Mouse (Mus musculus) hindbrain, embryonic 13.5 days (tissue): ENCODE results near the gene Ano10. TPM values are rescaled to one million over a fixed set of nuclear protein-coding genes. Genes with fewer than 3 reads are reported as not detected.

Experiments used
- ATAC-seq: fragments of 200-750 bp; cut with Nextera tagmentation; 2 replicates; pipeline ENCODE4 v1.8.0; 2017; ENCODE audit warnings: moderate TSS enrichment; ENCODE audit not compliant: low FRiP score
- H3K27ac ChIP-seq: fragments of 300-500 bp; sonication (generic); 2 replicates; pipeline ENCODE4 v1.5.1; 2015; ENCODE audit warnings: inconsistent platforms, mild to moderate bottlenecking, moderate library complexity
- H3K27me3 ChIP-seq: fragments of 300-500 bp; sonication (generic); 2 replicates; pipeline ENCODE4 v1.6.1; 2015; ENCODE audit warnings: mild to moderate bottlenecking, inconsistent platforms
- H3K36me3 ChIP-seq: fragments of 300-500 bp; sonication (generic); 2 replicates; pipeline ENCODE4 v1.6.1; 2015; ENCODE audit warnings: mild to moderate bottlenecking, inconsistent platforms
- H3K4me1 ChIP-seq: fragments of 300-500 bp; sonication (generic); replicated peaks from 2 replicates; pipeline ENCODE4 v1.6.1; 2015; ENCODE audit warnings: inconsistent platforms
- H3K4me2 ChIP-seq: fragments of 300-500 bp; sonication (generic); 2 replicates; pipeline ENCODE4 v1.6.1; 2015; ENCODE audit warnings: inconsistent platforms, mild to moderate bottlenecking, moderate library complexity
- H3K4me3 ChIP-seq: fragments of 300-500 bp; sonication (generic); 2 replicates; pipeline ENCODE4 v1.5.1; 2015; ENCODE audit warnings: mild to moderate bottlenecking, inconsistent platforms
- H3K9ac ChIP-seq: fragments of 300-500 bp; sonication (generic); 2 replicates; pipeline ENCODE4 v1.6.1; 2015; ENCODE audit warnings: mild to moderate bottlenecking, inconsistent platforms
- H3K9me3 ChIP-seq: fragments of 300-500 bp; sonication (generic); 2 replicates; pipeline ENCODE4 v1.6.1; 2016; ENCODE audit warnings: inconsistent platforms
- WGBS: fragments of 180-500 bp; shearing (Covaris S2); methylation state at CpG from one replicate; pipeline ENCODE4 v1.1.7; 2015; 5-methylcytosine and 5-hydroxymethylcytosine counted together
- polyA plus RNA-seq: library from polyadenylated mRNA; unstranded; fragments of >200 nt; fragmentation: Nextera tagmentation; extraction: Ambion mirVana; gene quantifications from 2 replicates; pipeline ENCODE4 v1.2.1, GENCODE M21; 2015

The Ano10 gene
- polyA plus RNA-seq, 1 experiment from 2014 or later = 48.7 TPM

DNA sequence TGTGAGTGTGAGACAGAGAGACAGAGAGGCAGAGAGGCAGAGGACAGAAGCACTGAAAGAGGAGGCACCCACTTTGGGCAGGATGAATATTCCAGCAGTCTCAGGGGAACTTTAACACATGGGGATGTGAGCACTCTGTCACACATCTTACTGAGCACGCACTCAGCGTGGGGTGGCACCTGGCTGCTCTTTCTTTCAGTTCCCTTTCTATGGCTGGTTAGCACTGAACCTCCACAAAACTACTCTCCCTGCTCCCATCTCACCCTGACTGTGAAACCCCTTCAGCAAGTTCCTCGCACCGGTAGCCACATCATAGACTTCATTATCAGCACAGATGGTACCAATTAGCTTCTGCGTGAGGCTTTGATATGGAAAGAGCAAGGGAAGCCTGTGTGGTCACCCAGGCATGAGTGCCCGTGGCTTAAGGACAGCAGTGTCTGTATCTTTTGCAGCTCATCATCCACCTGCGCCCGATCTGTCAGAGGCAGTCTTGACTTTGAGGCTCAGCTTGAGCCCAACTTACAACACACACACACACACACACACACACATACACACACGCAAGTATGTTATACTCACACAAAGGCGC, 52.3 kb downstream of the Ano10 start:
- H3K9ac ChIP-seq = no peak overlapping the region
- peaks cover 14% of the 10 kb centered on the region for H3K36me3 ChIP-seq
- H3K4me3 ChIP-seq = no peak overlapping the region
- 63% methylated on average over 10 of the region's 10 CpGs for WGBS
- H3K4me1 ChIP-seq = peaks cover 17% of the 10 kb centered on the region
- peak overlapping the region; percentile 55 for H3K27ac ChIP-seq
- H3K9me3 ChIP-seq = no peaks in the 10 kb centered on the region
- no peak; the same call in 1 of the 2 replicates for ATAC-seq
- H3K4me2 ChIP-seq = no peak overlapping the region
- H3K27me3 ChIP-seq = 0 out of 2 replicates have a peak, but pooled peaks cover 5% of the 10 kb centered on the region

DNA sequence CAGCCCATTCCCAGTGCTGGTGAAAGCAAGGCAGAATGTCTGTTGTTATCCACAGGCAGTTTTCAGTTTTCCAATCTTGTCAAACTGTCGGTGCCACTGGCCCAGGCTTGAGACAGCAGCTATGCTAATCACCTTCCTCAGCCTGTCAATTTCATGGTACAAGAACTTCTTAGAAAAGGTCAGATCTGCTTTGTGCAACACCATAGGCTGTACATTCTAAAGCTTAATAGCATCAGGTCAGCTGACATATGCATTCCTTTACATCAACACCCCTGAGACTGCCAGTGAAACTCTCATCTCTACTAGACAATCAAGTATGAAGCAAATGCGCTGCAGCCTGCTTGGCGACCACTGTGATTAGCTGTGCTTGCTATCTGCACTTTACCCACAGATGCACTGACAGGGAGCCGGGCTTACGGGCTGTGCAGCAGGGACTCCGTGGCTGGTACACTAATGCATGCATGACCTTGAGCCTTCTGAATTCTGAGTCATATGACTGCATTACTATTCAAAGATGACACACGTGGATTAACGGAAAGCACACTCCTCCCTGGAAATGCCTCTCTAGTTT, 53.5 kb downstream of the Ano10 start:
- H3K9ac ChIP-seq = no peak overlapping the region

DNA sequence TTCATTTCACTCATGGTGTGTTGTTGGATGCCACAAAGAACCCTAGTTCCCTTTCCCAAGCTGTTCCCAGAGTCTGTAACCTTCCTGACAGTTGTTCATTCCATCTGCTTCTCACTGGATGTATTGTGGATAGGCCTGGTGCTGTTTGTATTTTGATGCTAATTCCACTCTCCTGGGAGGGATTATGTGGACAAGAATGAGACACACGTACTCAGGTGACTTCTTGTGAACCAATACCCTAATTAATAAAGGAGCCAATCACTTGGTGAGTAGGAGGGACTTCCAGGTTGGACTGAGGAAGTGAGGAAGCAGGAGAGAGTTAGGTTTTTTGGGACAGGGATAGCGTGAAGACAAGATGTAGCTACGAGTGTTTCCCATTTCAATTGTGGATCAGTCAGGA, 59.5 kb downstream of the Ano10 start:
- WGBS = 70% methylated on average over 3 of the region's 3 CpGs
- Histone ChIP-seq H3K4me1 (no peaks in the 10 kb centered on the region), H3K36me3 (peaks cover 12% of the 10 kb centered on the region), H3K9ac (no peak overlapping the region), H3K4me3 (no peak overlapping the region), H3K9me3 (no peaks in the 10 kb centered on the region), H3K4me2 (no peak overlapping the region), H3K27ac (no peak overlapping the region), H3K27me3 (no peaks in the 10 kb centered on the region)
- no peak for ATAC-seq

More for the DNA sequence above, 53.5 kb downstream of the Ano10 start:
- Histone ChIP-seq H3K36me3 (peaks cover 2% of the 10 kb centered on the region), H3K27me3 (0 out of 2 replicates have a peak, but pooled peaks cover 1% of the 10 kb centered on the region), H3K9me3 (no peaks in the 10 kb centered on the region), H3K4me1 (peaks cover 17% of the 10 kb centered on the region), H3K4me3 (no peak overlapping the region), H3K27ac (peak overlapping the region; percentile 55), H3K4me2 (no peak overlapping the region)
- ATAC-seq = peak; percentile 62; the same call in 1 of the 2 replicates
- WGBS = 25% methylated on average over 8 of the region's 8 CpGs

DNA sequence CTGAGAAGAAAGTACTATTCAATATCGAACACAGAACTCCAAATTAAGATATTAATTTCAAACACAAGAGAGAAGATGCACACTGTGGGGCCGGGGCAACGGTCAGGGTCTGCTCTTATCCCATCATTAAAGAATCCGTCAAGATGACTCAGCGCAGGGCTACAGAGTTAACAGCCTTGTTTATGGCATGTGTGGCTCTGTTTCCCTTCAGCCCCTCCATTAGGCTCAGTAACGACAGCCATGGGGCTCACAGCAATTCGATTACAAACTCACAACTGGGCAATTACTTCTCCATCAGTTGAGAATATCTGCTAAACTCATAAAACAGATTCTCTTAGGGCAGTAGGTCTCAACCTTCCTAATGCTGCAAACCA, 60.3 kb downstream of the Ano10 start:
- WGBS = 83% methylated on average over 7 of the region's 7 CpGs

DNA sequence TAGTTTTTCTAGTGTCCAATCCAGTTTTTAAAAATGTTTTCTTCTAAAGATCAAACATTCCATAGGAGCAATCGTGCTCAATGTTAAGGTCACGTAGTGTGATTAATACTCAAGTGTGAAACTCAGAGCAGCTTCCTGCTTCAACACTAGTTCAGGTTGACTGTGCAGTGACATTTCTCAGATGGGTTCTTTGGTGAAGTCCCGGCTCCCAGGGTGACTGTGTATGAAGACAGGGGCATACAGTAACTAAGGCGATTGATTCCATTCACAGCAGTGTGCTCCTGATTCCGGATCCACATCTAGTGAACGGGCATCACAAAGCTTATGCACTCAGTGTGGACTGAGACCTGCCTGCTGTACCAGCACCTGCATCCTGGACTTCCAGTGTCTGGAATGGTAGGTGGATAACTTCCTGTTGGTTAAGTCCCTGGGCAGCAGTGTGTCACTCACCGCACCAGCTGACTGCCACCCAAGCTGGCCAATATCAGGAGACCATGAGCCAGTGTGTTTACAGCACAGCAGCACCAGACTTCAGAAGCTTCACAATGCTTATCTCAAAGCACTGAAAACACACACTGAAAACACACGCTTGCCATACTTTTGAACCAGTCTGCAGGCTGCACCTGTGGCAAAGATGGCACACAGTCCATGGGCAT, 60.8 kb downstream of the Ano10 start:
- 92% methylated on average over 8 of the region's 8 CpGs for WGBS
- Histone ChIP-seq H3K27me3 (no peaks in the 10 kb centered on the region), H3K9ac (no peak overlapping the region), H3K4me1 (no peaks in the 10 kb centered on the region), H3K27ac (no peak overlapping the region), H3K4me2 (no peak overlapping the region), H3K36me3 (peaks cover 12% of the 10 kb centered on the region), H3K9me3 (no peaks in the 10 kb centered on the region), H3K4me3 (no peak overlapping the region)
- ATAC-seq = no peak

More for the DNA sequence above, 60.3 kb downstream of the Ano10 start:
- H3K9me3 ChIP-seq = no peaks in the 10 kb centered on the region
- no peak overlapping the region for H3K27ac ChIP-seq
- H3K27me3 ChIP-seq = no peaks in the 10 kb centered on the region
- peaks cover 12% of the 10 kb centered on the region for H3K36me3 ChIP-seq
- H3K9ac ChIP-seq = no peak overlapping the region
- H3K4me1 ChIP-seq = no peaks in the 10 kb centered on the region
- H3K4me2 ChIP-seq = no peak overlapping the region
- no peak overlapping the region for H3K4me3 ChIP-seq
- ATAC-seq = no peak

DNA sequence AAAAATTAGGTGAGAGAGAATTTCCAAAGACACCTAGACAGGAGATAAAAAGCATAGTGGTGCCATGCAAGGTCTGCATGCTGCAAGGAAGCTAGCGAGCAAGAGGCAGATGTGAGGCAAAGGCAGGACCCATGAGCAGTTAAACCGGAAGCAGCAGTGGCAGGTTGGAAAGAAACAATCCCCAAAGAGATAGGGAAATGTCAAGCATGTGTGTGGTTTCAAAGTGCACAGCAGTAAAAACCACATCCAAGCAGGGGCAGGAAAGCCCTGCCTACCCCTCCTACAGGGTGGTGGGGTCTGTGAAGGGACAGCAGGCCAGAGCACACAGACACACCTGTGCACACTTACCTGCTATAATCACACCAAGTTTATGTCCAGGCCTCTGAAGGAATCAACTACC, 61.3 kb downstream of the Ano10 start:
- 88% methylated on average over 2 of the region's 2 CpGs for WGBS
- no peaks in the 10 kb centered on the region for H3K27me3 ChIP-seq
- no peak for ATAC-seq
- no peak overlapping the region for H3K9ac ChIP-seq
- H3K36me3 ChIP-seq = peaks cover 12% of the 10 kb centered on the region
- no peaks in the 10 kb centered on the region for H3K9me3 ChIP-seq
- no peak overlapping the region for H3K27ac ChIP-seq
- no peaks in the 10 kb centered on the region for H3K4me1 ChIP-seq
- H3K4me2 ChIP-seq = no peak overlapping the region
- H3K4me3 ChIP-seq = no peak overlapping the region

DNA sequence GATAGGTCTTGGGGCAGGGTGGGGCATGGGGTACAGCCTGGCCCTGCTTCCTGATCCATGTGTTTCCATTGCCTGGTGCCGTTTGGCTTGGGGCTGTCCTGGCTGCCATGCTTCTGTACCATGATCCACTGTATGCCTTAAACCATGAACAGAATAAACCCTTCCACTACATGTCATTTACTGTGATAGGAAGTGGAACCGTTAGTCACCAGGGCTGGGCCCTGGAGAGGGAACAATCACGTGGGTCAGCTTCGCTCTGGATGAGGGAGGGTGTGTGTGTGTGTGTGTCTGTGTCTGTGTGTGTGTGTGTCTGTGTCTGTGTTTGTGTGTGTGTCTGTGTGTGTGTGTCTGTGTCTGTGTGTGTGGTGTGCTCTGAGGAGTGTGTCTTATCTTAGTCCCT, 63.5 kb downstream of the Ano10 start:
- H3K9ac ChIP-seq = no peak overlapping the region
- H3K36me3 ChIP-seq = peaks cover 12% of the 10 kb centered on the region
- H3K9me3 ChIP-seq = no peaks in the 10 kb centered on the region
- H3K27ac ChIP-seq = no peak overlapping the region
- H3K4me3 ChIP-seq = no peak overlapping the region
- WGBS = 78% methylated on average over 4 of the region's 4 CpGs
- peaks cover 5% of the 10 kb centered on the region for H3K4me1 ChIP-seq
- H3K27me3 ChIP-seq = no peaks in the 10 kb centered on the region
- no peak overlapping the region for H3K4me2 ChIP-seq
- ATAC-seq = no peak

DNA sequence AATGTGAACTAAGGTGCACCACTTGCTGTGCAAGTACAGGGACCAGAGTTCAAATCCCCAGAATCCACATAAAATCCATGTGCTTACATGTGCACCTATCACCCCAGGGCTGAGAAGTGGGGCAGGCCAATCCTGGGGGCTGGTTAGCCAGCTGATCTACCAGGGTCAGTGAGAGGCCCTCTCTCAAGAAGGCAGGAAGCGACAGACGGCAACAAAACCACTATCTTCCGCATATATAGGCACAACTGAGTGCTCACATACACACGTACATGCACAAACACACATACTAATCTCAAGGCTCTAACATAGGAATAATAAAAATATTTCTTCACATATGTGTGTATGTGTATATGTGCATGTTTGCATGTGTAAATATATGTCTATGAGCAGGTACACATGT, 67.8 kb downstream of the Ano10 start:
- H3K27ac ChIP-seq = peak overlapping the region; percentile 68; the same call in 1 of the 2 replicates
- 93% methylated on average over 4 of the region's 4 CpGs for WGBS
- H3K9me3 ChIP-seq = no peaks in the 10 kb centered on the region
- no peak overlapping the region for H3K9ac ChIP-seq
- no peaks in the 10 kb centered on the region for H3K27me3 ChIP-seq
- H3K36me3 ChIP-seq = peaks cover 3% of the 10 kb centered on the region; the same call in 1 of the 2 replicates
- no peak for ATAC-seq
- H3K4me3 ChIP-seq = no peak overlapping the region
- peaks cover 25% of the 10 kb centered on the region for H3K4me1 ChIP-seq
- no peak overlapping the region for H3K4me2 ChIP-seq

DNA sequence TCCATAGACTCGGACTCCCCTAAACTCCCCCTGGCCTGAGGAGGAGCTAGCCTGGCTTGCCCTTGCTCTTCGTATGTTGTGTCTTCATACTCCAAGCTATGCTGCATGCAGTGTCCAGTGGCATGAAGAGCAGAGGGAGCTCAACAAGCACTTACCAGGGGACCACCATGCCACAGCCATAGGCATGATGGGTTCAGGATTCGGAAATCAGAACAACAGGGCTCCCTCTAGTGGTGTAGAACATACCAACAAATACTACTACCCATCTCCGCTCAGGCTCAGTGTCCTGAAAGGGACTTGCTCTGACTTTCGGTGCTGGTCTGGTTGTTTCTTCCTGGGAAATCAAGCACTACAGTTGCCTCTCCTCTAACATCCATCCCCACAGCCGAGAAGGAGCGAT, 68.9 kb downstream of the Ano10 start:
- Histone ChIP-seq H3K27ac (no peak overlapping the region), H3K9me3 (no peaks in the 10 kb centered on the region), H3K9ac (no peak overlapping the region), H3K4me3 (no peak overlapping the region), H3K4me2 (no peak overlapping the region), H3K27me3 (no peaks in the 10 kb centered on the region), H3K36me3 (no peaks in the 10 kb centered on the region; the same call in 1 of the 2 replicates), H3K4me1 (peaks cover 25% of the 10 kb centered on the region)
- 0 out of 2 replicates have a peak, but pooled peaks have one; percentile 64 for ATAC-seq
- 44% methylated on average over 7 of the region's 7 CpGs for WGBS

DNA sequence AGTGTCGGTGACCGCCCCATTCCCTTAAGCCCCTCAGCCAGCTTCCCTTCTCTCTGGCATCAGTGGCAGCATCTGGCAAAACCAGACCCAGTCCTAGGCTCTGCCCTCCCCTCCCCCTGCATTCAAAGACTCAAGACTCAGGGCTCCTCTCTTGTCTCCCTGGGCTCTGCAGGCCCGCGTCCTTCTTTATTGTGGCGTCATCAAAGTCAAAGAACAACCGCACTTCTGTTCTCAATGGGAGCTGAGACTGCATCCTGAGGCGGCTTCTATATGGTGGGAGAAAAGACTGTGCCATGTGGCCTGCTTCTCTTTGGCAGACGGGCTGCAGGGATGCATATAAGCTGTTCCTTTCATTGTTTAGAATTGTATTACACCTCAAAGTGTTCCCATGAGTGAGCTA, 71.2 kb downstream of the Ano10 start:
- no peaks in the 10 kb centered on the region for H3K27me3 ChIP-seq
- peaks cover 30% of the 10 kb centered on the region for H3K4me1 ChIP-seq
- peak overlapping the region; percentile 24; the same call in 1 of the 2 replicates for H3K9ac ChIP-seq

DNA sequence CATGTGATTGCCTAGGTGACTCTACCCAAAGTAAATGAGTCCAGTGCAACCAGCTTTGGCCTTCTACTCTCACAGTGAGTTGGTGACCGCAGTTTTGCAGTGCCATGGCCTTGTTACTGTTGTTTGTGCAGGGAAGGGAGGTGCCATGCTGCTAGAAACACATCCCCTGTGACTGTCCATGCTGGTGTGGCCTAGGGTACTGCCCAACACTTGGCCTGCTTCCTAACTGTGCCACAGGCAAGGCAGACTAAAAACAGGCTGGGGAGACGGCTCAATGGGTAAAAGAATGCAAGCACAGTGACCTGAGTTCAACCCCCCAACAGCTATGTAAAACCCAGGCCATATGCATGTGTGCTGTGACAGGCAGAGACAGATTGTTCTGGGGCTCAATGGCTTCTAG, 74.3 kb downstream of the Ano10 start:
- Histone ChIP-seq H3K36me3 (no peaks in the 10 kb centered on the region), H3K4me2 (no peak overlapping the region), H3K27ac (no peak overlapping the region), H3K4me1 (peaks cover 18% of the 10 kb centered on the region), H3K9ac (no peak overlapping the region), H3K4me3 (no peak overlapping the region), H3K9me3 (no peaks in the 10 kb centered on the region), H3K27me3 (no peaks in the 10 kb centered on the region)
- 60% methylated on average over 2 of the region's 2 CpGs for WGBS
- ATAC-seq = no peak

More for the DNA sequence above, 71.2 kb downstream of the Ano10 start:
- Histone ChIP-seq H3K9me3 (no peaks in the 10 kb centered on the region), H3K36me3 (no peaks in the 10 kb centered on the region), H3K27ac (peak overlapping the region; percentile 62), H3K4me3 (no peak overlapping the region), H3K4me2 (no peak overlapping the region)
- peak; percentile 46; the same call in 1 of the 2 replicates for ATAC-seq
- WGBS = 21% methylated on average over 8 of the region's 8 CpGs

DNA sequence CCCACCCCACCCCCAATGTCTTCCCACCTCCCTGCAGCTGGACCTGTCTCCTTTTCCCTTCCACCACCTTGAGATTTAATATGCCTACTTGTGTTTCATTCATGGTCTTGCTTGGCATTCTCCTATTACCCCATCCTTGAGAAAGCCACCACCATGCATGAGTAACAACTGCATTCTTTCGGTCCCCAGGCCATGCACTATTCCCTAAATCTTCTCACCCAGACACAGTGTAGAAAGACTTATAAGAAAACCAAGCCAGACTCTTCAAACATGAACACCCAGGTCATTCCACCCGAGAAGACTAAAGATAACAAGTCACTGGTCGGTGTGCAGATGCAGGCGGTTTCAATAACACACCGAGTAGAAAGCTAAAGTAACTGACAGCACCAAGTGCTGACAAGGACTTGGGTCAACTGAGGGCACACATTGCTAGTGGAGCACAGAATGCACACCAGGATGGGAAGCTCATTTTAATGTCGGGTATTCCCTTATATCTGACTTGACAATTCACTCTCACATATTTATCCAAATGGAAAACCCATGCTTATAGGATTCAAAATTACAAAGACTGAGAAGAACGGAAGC, 77.2 kb downstream of the Ano10 start:
- no peak for ATAC-seq
- 87% methylated on average over 7 of the region's 7 CpGs for WGBS
- Histone ChIP-seq H3K4me3 (no peak overlapping the region), H3K4me2 (no peak overlapping the region), H3K9ac (no peak overlapping the region), H3K9me3 (no peaks in the 10 kb centered on the region), H3K4me1 (peaks cover 5% of the 10 kb centered on the region; the same call in 1 of the 2 replicates), H3K36me3 (no peaks in the 10 kb centered on the region), H3K27ac (no peak overlapping the region), H3K27me3 (no peaks in the 10 kb centered on the region)
